Mouse (Mus musculus) intestine, embryonic 16.5 days (tissue): ENCODE results near the gene Lrrc71. TPM values are rescaled to one million over a fixed set of nuclear protein-coding genes. Genes with fewer than 3 reads are reported as not detected.

Experiments used
- ATAC-seq: fragments of 200-750 bp; cut with Nextera tagmentation; 2 replicates; pipeline ENCODE4 v1.8.0; 2017; ENCODE audit warnings: moderate TSS enrichment, moderate library complexity
- H3K27ac ChIP-seq: fragments of 300-500 bp; sonication (generic); 2 replicates; pipeline ENCODE4 v1.5.1; 2014; ENCODE audit warnings: mild to moderate bottlenecking, low read length
- H3K27me3 ChIP-seq: fragments of 300-500 bp; sonication (generic); replicated peaks from 2 replicates; pipeline ENCODE4 v1.6.1; 2014; ENCODE audit warnings: low read length, control low read depth, mixed read lengths; ENCODE audit not compliant: control insufficient read depth, insufficient read depth
- H3K36me3 ChIP-seq: fragments of 300-500 bp; sonication (generic); 2 replicates; pipeline ENCODE4 v1.6.1; 2014; ENCODE audit warnings: low read length, control low read depth; ENCODE audit not compliant: control insufficient read depth, insufficient read depth
- H3K4me1 ChIP-seq: fragments of 300-500 bp; sonication (generic); 2 replicates; pipeline ENCODE4 v1.6.1; 2014; ENCODE audit warnings: low read length, control low read depth, mixed read lengths; ENCODE audit not compliant: control insufficient read depth, insufficient read depth
- H3K4me2 ChIP-seq: fragments of 300-500 bp; sonication (generic); 2 replicates; pipeline ENCODE4 v1.6.1; 2014; ENCODE audit warnings: low read depth, low read length, control low read depth
- H3K4me3 ChIP-seq: fragments of 300-500 bp; sonication (generic); 2 replicates; pipeline ENCODE4 v1.5.1; 2014; ENCODE audit warnings: mild to moderate bottlenecking, low read length
- H3K9ac ChIP-seq: fragments of 300-500 bp; sonication (generic); 2 replicates; pipeline ENCODE4 v1.6.1; 2014; ENCODE audit warnings: low read depth, low read length
- H3K9me3 ChIP-seq: fragments of 300-500 bp; sonication (generic); 2 replicates; pipeline ENCODE4 v1.6.1; 2016; ENCODE audit warnings: low read length, control low read depth; ENCODE audit not compliant: control insufficient read depth
- whole genome bisulfite sequencing: fragments of 180-500 bp; shearing (Covaris S2); extraction: QIAGEN DNeasy Blood & Tissue Kit; methylation state at CpG from one replicate; pipeline ENCODE4 v1.1.7; 2014; 5-methylcytosine and 5-hydroxymethylcytosine counted together
- polyA plus RNA-seq: library from polyadenylated mRNA; unstranded; fragments of >200 nt; fragmentation: Nextera tagmentation; extraction: Ambion mirVana; gene quantifications from 2 replicates; pipeline ENCODE4 v1.2.1, GENCODE M21; 2015

Lrrc71 gene
- polyA plus RNA-seq, 1 experiment from 2014 or later = 0.39 TPM

DNA sequence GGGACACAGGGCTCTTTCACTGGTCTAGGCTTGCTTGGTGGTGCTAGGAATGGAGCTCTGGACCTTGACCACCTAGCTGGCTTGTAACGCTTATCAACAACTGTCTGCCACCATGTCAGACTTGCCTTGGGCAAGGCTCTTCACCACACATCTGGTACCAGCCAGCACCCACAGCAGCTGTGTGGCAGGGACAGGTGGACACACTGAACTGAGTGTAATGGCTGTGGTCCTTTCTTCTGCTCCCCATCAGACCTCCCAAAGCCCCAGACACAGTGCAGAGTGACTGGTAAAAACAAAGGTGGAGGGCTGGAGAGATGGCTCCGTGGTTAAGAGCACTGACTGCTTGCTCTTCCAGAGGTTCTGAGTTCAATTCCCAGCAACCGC, 17.9 kb upstream of the Lrrc71 start:
- Histone ChIP-seq H3K9ac (peak overlapping the region; percentile 62; the same call in 1 of the 2 replicates), H3K4me2 (peak overlapping the region; percentile 55; the same call in 1 of the 2 replicates), H3K4me1 (peaks cover 63% of the 10 kb centered on the region), H3K9me3 (no peaks in the 10 kb centered on the region), H3K27me3 (no peaks in the 10 kb centered on the region), H3K36me3 (no peaks in the 10 kb centered on the region), H3K4me3 (no peak overlapping the region; the same call in 1 of the 2 replicates), H3K27ac (peak overlapping the region; percentile 89)
- WGBS = 76% methylated on average over 3 of the region's 3 CpGs
- no peak for ATAC-seq

DNA sequence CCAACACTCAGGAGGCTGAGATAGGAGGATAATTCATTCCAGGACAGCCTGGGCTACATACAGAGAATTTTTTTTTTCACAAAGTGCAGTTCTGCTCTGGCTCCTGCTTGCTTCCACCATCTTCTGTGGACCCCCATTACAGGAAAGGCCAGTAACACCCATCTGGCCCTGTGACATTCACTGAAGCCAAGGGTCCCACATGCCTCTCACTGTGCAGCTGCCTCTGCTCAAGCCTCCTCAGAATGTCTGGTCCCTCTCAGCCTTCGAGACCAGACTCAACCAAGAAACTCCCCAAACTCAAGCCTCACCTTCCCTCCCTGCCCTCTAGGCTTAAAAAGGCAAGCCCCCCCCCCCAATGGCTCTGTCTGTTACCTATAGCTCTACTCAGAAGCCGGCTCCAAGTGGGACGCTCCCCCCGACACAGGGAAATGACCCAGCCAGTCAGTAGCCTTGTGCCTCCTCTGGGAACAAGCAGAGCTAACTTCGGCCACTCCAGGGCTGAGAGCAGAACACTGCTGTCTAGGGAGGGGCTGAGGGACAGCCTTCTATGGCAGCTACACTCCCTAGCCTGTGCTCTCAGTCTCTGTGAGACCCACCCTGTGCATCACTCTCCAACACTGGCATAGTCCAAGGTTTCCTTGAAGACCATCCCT, 17.3 kb upstream of the Lrrc71 start:
- Histone ChIP-seq H3K4me3 (peak overlapping the region; percentile 20; the same call in 1 of the 2 replicates), H3K9me3 (no peaks in the 10 kb centered on the region), H3K27me3 (no peaks in the 10 kb centered on the region), H3K27ac (peak overlapping the region; percentile 89), H3K4me1 (peaks cover 61% of the 10 kb centered on the region), H3K36me3 (no peaks in the 10 kb centered on the region), H3K9ac (peak overlapping the region; percentile 62), H3K4me2 (peak overlapping the region; percentile 55)
- WGBS = 72% methylated on average over 5 of the region's 5 CpGs
- ATAC-seq = no peak

DNA sequence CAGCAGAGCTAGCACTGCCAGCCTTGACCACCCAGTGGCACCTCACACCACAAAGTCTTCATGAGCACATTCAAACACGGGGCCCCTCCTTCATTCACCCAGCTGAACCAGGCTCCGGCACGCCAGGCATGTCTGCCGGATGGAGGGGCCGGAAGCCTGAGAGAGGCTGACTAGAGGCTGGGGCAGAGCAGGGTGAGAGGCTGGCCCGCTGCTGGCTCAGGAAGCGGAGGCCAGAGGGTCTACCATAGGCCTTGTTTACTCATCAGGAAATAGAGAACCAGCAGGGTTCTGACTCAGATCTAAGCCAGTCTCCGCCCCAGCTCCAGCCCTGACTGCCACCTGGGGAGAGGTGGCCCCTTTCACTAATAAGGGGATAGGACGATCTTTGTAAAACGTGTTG, 16.7 kb upstream of the Lrrc71 start:
- H3K27ac ChIP-seq = peak overlapping the region; percentile 89
- WGBS = 18% methylated on average over 10 of the region's 10 CpGs
- H3K9me3 ChIP-seq = no peaks in the 10 kb centered on the region
- no peaks in the 10 kb centered on the region for H3K27me3 ChIP-seq
- peak; percentile 18 for ATAC-seq
- H3K9ac ChIP-seq = peak overlapping the region; percentile 62
- peak overlapping the region; percentile 55 for H3K4me2 ChIP-seq
- H3K4me1 ChIP-seq = peaks cover 60% of the 10 kb centered on the region
- H3K4me3 ChIP-seq = peak overlapping the region; percentile 20
- no peaks in the 10 kb centered on the region for H3K36me3 ChIP-seq

GRCm38 (mm10) chr3:87764506-87764905, 16.1 kb upstream of the Lrrc71 start:
- Histone ChIP-seq H3K9me3 (no peaks in the 10 kb centered on the region), H3K4me2 (peak overlapping the region; percentile 55), H3K36me3 (no peaks in the 10 kb centered on the region), H3K9ac (peak overlapping the region; percentile 62), H3K4me3 (peak overlapping the region; percentile 26), H3K4me1 (peaks cover 60% of the 10 kb centered on the region), H3K27me3 (no peaks in the 10 kb centered on the region), H3K27ac (peak overlapping the region; percentile 89)
- ATAC-seq = no peak
- WGBS = 17% methylated on average over 10 of the region's 10 CpGs

DNA sequence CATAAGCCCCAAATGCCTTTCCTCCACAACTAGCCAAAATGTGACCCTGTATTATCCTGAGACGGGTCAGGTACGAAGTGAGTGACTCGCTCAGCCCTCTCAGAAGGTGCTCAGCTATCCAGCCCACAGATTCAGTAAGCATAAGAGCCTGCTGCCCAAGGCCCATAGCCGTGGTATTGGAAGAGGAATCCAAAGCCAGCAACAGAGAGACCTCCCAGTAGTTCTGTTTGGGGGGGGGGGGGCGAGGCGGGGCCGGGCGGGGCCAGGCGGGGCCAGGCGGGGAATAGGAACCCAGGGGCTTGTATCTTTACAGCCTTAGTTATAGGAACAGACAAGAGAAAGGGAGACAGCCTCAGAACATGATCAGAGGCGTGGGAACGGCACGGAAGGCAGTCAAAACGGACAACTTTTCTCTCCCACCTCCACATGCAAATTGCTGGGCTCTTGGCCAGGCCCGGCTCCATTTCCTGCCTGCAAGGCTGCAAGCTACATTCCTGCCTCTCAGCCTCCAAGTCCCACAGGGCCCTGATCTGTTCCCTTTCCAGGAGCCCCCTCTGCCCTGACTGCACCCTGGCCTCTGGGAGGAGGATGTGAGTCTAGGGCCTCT, 15.4 kb upstream of the Lrrc71 start:
- Histone ChIP-seq H3K4me2 (peak overlapping the region; percentile 55), H3K27me3 (no peaks in the 10 kb centered on the region), H3K9me3 (no peaks in the 10 kb centered on the region), H3K9ac (peak overlapping the region; percentile 57), H3K27ac (peak overlapping the region; percentile 89), H3K4me3 (peak overlapping the region; percentile 26), H3K36me3 (no peaks in the 10 kb centered on the region), H3K4me1 (peaks cover 66% of the 10 kb centered on the region)
- peak; percentile 45 for ATAC-seq
- WGBS = 19% methylated on average over 12 of the region's 15 CpGs

DNA sequence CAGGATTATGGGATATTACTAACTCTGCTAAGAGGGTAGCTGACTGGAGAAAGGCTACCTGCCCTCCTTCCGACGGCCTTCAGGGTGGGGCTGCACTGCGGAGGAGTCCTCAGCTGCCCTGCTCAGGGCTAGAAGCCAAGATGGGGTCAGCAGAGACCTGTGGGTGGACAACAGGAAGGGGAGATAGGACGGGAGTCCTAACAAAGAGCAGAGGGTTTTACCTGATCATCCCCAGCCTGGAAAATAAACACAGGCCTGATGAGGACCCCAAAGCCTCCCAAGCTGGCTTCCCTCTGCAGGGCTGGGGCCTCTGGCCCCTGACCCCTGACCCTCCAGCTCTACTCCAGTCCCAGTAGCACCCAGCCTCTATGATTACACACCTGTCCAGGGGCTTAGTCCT, 14.8 kb upstream of the Lrrc71 start:
- no peak for ATAC-seq
- Histone ChIP-seq H3K9ac (peak overlapping the region; percentile 57), H3K4me2 (peak overlapping the region; percentile 55), H3K27ac (peak overlapping the region; percentile 89), H3K4me1 (peaks cover 68% of the 10 kb centered on the region), H3K36me3 (no peaks in the 10 kb centered on the region), H3K4me3 (peak overlapping the region; percentile 26; the same call in 1 of the 2 replicates), H3K9me3 (no peaks in the 10 kb centered on the region), H3K27me3 (no peaks in the 10 kb centered on the region)
- WGBS = 46% methylated on average over 4 of the region's 4 CpGs

DNA sequence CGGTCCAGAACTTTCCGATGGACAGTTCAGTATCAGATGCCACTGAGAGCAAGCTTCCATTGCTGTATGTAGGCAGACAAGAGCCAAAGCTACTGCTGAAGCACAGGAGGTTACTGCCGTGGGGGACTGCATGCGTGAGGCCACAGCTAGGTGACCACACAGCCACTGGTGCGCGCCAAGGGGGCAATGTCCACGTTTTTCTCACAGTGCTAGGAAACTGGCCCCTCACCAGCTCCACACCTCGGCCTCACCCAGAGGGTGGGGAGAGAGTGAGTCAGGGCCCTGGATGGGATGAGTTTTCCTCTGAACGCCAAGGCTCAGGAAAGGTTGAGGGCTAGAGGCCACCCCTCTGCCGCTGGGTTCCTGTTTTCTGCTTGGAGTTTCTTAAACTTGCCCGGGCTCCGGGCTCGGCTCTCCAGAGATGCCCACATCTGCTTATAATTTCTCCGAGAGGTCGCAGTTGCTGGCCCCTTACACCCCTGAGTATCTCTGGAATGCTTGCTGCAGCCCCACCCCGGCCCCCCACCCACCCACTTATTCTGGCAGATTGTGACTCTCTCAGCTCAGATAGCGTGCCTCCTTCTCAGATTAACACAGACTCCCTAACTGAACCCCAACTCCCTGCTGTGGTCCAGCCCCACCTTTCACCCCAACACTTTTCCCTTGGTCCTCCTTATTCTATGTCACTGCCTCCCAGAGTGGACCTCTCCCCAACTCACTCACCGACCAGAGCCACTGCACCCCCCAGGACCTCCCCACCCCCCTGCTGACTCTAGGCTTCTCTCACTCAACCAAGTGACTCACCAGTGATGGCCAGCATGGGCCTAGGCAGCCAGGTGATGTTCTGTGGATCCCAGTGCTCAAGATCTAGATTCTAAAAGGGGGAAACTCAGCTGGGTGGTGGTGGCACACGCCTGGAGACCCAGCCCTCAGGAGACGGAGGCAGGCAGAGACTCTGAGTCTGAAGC, 13.3 kb upstream of the Lrrc71 start:
- WGBS = 51% methylated on average over 20 of the region's 20 CpGs
- Histone ChIP-seq H3K9me3 (no peaks in the 10 kb centered on the region), H3K9ac (peak overlapping the region; percentile 39), H3K27ac (peak overlapping the region; percentile 54), H3K36me3 (no peaks in the 10 kb centered on the region), H3K4me1 (peaks cover 61% of the 10 kb centered on the region), H3K4me2 (peak overlapping the region; percentile 37), H3K27me3 (no peaks in the 10 kb centered on the region), H3K4me3 (no peak overlapping the region; the same call in 1 of the 2 replicates)
- ATAC-seq = peak; percentile 59

DNA sequence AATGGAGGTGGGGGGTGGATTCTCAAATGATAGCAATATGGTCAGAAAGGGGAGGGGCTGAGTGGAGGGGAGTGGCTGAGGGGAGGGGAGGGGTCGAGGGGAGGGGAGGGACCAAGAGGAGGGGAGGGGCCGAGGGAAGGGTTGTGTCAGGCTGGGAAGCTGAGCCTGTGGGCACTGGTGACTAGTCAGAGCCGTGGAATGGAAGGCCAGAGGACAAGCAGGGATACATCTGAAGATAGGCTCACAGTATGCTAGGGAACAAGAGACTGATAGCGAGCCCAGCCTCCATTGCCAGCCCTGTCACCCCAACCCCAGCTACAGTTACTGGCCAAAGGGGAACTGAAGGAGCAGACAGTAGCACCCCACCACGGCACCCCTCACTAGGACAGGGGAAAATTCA, 10.2 kb upstream of the Lrrc71 start:
- ATAC-seq = no peak
- peaks cover 37% of the 10 kb centered on the region for H3K4me1 ChIP-seq
- peak overlapping the region; percentile 29; the same call in 1 of the 2 replicates for H3K9ac ChIP-seq
- no peak overlapping the region for H3K4me2 ChIP-seq
- H3K9me3 ChIP-seq = no peaks in the 10 kb centered on the region
- H3K27ac ChIP-seq = no peak overlapping the region
- peaks cover 5% of the 10 kb centered on the region; the same call in 1 of the 2 replicates for H3K36me3 ChIP-seq
- H3K27me3 ChIP-seq = no peaks in the 10 kb centered on the region
- 31% methylated on average over 5 of the region's 5 CpGs for WGBS
- H3K4me3 ChIP-seq = no peak overlapping the region

DNA sequence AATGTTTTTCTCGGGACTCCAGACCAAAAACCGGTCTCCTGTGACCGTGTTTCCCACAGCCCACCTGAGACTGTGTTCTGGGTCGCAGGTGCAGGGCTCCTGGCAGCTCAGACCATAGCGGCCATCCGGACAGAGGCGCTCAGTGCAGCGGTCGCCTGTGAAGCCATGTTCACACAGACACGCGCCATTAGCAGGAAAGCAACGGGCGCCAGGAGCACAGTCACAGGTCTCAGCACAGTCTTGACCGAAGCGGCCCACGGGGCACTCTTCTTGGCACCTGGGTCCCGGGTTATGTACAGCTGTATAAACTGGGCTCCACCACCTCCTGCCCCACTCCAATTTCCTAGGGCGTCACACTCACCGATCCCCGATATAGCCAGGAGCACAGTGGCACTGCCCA, 8.1 kb upstream of the Lrrc71 start:
- 59% methylated on average over 20 of the region's 20 CpGs for WGBS
- Histone ChIP-seq H3K36me3 (peaks cover 10% of the 10 kb centered on the region; the same call in 1 of the 2 replicates), H3K9ac (0 out of 2 replicates have a peak overlapping the region, but pooled peaks have one; percentile 48), H3K27me3 (0 out of 2 replicates have a peak, but pooled peaks cover 4% of the 10 kb centered on the region), H3K9me3 (no peaks in the 10 kb centered on the region), H3K4me2 (0 out of 2 replicates have a peak overlapping the region, but pooled peaks have one; percentile 39), H3K4me3 (no peak overlapping the region), H3K27ac (no peak overlapping the region), H3K4me1 (peaks cover 17% of the 10 kb centered on the region)
- 0 out of 2 replicates have a peak, but pooled peaks have one; percentile 1 for ATAC-seq
